Mouse (Mus musculus): ENCODE results near the gene Gfra1. TPM values are rescaled to one million over a fixed set of nuclear protein-coding genes. Genes with fewer than 3 reads are reported as not detected.
A peak's percentile ranks its signal among the peaks of the same experiment; 100 is the strongest.

The Gfra1 gene
- total and polyA plus RNA-seq, 2 experiments from 2014 or later = 32.3 to 59.8 TPM

DNA sequence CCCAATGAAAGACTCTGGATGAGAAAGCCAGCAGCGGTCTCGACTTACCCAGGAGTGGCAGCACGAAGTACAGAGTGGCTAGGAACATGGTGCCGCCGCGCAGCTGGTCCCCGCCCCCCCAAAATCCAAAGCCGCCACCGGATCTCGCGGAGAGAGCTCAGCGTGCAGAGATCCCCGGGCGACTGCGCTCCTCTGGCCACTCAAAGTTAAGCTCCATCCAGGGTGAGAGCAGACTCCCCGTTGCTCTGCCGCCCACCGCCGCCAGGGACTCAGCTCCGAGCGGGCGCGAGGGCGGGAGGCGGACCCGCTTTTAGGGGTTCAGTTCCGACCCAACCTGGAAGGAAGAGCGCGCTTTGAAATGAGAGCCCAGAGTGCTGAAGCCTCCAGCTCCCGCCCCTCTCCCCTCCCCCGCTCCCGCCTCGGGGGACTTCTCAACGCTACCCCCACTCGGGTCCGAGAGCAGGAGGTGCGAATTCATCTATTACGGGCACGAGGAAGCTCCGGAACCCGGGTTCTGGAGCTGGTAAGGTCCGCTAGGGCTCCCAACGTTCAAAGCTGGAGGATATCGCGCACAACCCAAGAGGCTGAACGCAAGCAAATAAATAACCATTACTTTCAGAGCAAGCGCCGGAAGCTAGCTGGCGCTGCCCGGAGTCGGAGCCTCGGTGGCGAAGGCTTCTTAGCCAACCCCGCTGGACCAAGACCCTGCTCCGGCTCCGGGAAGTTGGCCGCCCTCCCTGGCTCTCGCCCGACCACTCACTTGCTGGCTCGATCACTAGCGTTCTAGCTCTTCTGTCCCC is 1.2 kb downstream of the Gfra1 start:
- DNase-seq (ENCODE audit: low spot score) (peak; percentile 65), ATAC-seq (peak; percentile 48)
- H3K9ac ChIP-seq (replicated peaks; ENCODE audit: low read length) = peak overlapping the region; percentile 39; the same call in 1 of the 2 replicates
- peak overlapping the region; percentile 58 for H3K4me2 ChIP-seq (ENCODE audit: low read depth, low read length)
- H3K9me3 ChIP-seq (ENCODE audit: low read length) = no peaks in the 10 kb centered on the region
- peak overlapping the region; percentile 38 for H3K4me3 ChIP-seq (ENCODE audit: low read length)
- no peak; the same call in 1 of the 2 replicates for TF ChIP-seq CTCF (IDR thresholded peaks at IDR 0.05; ENCODE audit: low read depth)
- H3K27ac ChIP-seq = peak overlapping the region; percentile 49
- H3K36me3 ChIP-seq (ENCODE audit: insufficient read depth, low read length) = no peaks in the 10 kb centered on the region
- under 1% methylated on average over 61 of the region's 61 CpGs for WGBS
- no peaks in the 10 kb centered on the region; the same call in 1 of the 2 replicates for H3K27me3 ChIP-seq (ENCODE audit: insufficient read depth, low read length)
- H3K4me1 ChIP-seq (ENCODE audit: insufficient read depth, low read length) = 0 out of 2 replicates have a peak, but pooled peaks cover 5% of the 10 kb centered on the region

DNA sequence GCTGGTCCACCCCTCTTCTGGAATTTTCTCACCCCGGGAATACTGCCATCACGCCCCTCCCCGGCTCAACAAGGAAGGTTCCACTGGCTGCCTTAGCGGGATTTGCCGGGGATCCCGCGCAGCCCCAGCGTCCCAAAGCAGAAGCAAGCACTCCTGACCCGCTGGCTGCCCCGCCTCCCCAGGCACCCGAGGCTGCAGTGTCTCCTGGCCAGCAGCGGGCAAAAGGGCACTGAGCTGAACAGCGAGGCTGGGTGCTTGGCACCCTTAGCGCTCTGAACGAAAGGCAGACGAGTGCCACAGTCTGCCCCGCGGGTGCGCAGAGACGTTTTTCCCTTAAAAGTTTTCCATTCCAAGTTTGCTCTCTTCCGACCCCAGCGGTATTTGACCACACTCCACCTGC is 2.1 kb downstream of the Gfra1 start:
- Histone ChIP-seq H3K27ac (no peak overlapping the region), H3K36me3 (ENCODE audit: insufficient read depth, low read length) (no peaks in the 10 kb centered on the region), H3K9me3 (ENCODE audit: low read length) (no peaks in the 10 kb centered on the region), H3K4me3 (ENCODE audit: low read length) (peak overlapping the region; percentile 38), H3K4me2 (ENCODE audit: low read depth, low read length) (peak overlapping the region; percentile 58), H3K9ac (replicated peaks; ENCODE audit: low read length) (peak overlapping the region; percentile 39; the same call in 1 of the 2 replicates), H3K27me3 (ENCODE audit: insufficient read depth, low read length) (no peaks in the 10 kb centered on the region; the same call in 1 of the 2 replicates), H3K4me1 (ENCODE audit: insufficient read depth, low read length) (0 out of 2 replicates have a peak, but pooled peaks cover 5% of the 10 kb centered on the region)
- under 1% methylated on average over 22 of the region's 22 CpGs for WGBS
- DNase-seq (ENCODE audit: low spot score) (peak; percentile 8), ATAC-seq (no peak)
- TF ChIP-seq CTCF (IDR thresholded peaks at IDR 0.05; ENCODE audit: low read depth) = no peak

DNA sequence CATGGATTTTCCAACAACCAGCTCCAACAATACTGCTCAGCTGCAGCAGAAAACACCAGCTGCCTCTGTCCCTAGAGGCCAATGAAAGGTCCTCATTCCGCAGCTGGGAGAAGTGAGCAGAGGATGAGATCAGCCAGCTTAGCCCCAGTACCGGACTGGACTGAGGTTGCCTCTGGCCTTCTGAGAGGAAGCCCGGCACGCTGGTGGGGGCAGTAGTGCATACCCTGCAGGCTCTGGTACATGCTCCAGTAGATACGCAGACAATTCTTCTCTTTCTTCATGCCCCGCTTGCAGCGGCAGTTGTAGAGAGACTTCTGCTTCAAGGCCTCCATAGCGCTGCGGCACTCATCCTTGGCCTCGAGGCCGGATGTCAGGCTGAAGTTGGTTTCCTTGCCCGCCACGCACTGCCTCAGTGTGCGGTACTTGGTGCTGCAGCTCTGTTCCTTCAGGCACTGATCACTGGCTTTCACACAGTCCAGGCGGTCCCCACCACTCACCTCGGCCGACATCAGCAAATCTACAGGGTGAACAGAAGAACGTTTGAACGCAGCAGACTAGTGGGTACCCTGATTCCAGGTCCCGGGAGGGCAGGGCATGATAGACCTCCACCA is 2.7 kb downstream of the Gfra1 start:
- Histone ChIP-seq H3K36me3 (ENCODE audit: insufficient read depth, low read length) (no peaks in the 10 kb centered on the region), H3K4me2 (ENCODE audit: low read depth, low read length) (peak overlapping the region; percentile 58), H3K27ac (no peak overlapping the region), H3K4me3 (ENCODE audit: low read length) (peak overlapping the region; percentile 38), H3K9me3 (ENCODE audit: low read length) (no peaks in the 10 kb centered on the region), H3K27me3 (ENCODE audit: insufficient read depth, low read length) (no peaks in the 10 kb centered on the region; the same call in 1 of the 2 replicates), H3K4me1 (ENCODE audit: insufficient read depth, low read length) (0 out of 2 replicates have a peak, but pooled peaks cover 5% of the 10 kb centered on the region), H3K9ac (replicated peaks; ENCODE audit: low read length) (no peak overlapping the region)
- DNase-seq (ENCODE audit: low spot score) = peak; percentile 23
- WGBS = 9% methylated on average over 20 of the region's 20 CpGs
- no peak for ATAC-seq
- no peak; the same call in 1 of the 2 replicates for TF ChIP-seq CTCF (IDR thresholded peaks at IDR 0.05; ENCODE audit: low read depth)

DNA sequence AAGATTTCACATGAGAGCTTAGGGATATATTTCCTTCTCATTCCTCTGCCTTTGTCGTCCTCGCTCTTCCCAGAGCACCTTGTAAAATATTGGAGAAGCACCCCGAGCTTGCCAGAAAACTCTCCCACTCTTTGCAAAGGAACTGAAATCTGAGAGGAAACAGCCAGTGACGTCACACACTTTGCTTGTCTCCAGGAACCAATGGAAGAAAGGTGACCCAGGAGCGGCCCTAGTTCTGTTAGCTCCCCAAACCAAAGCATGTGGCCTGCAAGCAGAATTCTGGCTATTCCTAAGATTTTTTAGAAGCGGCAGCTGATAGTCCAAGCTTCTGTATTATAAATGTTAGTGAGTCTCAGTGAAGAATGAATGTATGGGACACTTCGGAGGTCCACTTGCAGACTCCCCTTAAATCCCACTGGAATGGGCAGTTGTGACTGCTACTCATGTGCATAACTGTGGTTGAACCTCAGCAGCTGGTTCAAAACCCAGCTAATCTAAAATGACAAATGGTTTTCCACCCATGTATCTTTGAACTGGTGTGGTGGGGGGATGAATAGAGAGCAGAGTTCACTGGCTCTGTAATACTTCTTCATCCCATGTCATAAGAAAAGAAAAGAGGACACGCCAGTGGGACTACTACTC is 3.4 kb downstream of the Gfra1 start:
- Histone ChIP-seq H3K9me3 (ENCODE audit: low read length) (no peaks in the 10 kb centered on the region), H3K27ac (no peak overlapping the region), H3K9ac (replicated peaks; ENCODE audit: low read length) (no peak overlapping the region), H3K36me3 (ENCODE audit: insufficient read depth, low read length) (no peaks in the 10 kb centered on the region), H3K27me3 (ENCODE audit: insufficient read depth, low read length) (no peaks in the 10 kb centered on the region; the same call in 1 of the 2 replicates), H3K4me2 (ENCODE audit: low read depth, low read length) (peak overlapping the region; percentile 58), H3K4me1 (ENCODE audit: insufficient read depth, low read length) (0 out of 2 replicates have a peak, but pooled peaks cover 5% of the 10 kb centered on the region), H3K4me3 (ENCODE audit: low read length) (no peak overlapping the region)
- 61% methylated on average over 8 of the region's 8 CpGs for WGBS
- DNase-seq (ENCODE audit: low spot score) = peak; percentile 25
- ATAC-seq = no peak
- TF ChIP-seq CTCF (IDR thresholded peaks at IDR 0.05; ENCODE audit: low read depth) = no peak

DNA sequence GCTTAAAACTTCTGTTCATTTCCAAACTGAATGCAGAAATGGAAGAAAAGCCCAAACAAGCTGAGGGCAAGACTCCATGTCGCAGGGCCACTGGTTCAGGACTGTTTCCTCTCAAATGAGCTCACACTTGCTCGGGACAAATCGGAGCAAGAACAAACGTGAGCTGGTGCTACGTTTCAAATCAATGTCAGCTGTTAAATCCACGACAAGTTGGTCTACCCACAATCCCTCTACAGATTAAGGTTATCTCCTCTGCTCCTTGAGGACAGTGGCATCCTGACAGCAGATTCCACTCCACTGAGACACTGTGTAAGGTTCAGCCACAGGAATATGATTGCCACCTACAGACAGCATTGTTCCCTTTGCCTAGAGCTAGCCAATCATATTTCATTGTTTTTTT is 4.4 kb downstream of the Gfra1 start:
- DNase-seq (ENCODE audit: low spot score) (peak; percentile 21), ATAC-seq (no peak)
- Histone ChIP-seq H3K4me1 (ENCODE audit: insufficient read depth, low read length) (0 out of 2 replicates have a peak, but pooled peaks cover 5% of the 10 kb centered on the region), H3K9me3 (ENCODE audit: low read length) (no peaks in the 10 kb centered on the region), H3K36me3 (ENCODE audit: insufficient read depth, low read length) (no peaks in the 10 kb centered on the region), H3K4me2 (ENCODE audit: low read depth, low read length) (peak overlapping the region; percentile 14; the same call in 1 of the 2 replicates), H3K27me3 (ENCODE audit: insufficient read depth, low read length) (no peaks in the 10 kb centered on the region; the same call in 1 of the 2 replicates), H3K4me3 (ENCODE audit: low read length) (no peak overlapping the region), H3K27ac (no peak overlapping the region), H3K9ac (replicated peaks; ENCODE audit: low read length) (no peak overlapping the region)
- WGBS = 49% methylated on average over 6 of the region's 6 CpGs
- TF ChIP-seq CTCF (IDR thresholded peaks at IDR 0.05; ENCODE audit: low read depth) = peak; percentile 28

DNA sequence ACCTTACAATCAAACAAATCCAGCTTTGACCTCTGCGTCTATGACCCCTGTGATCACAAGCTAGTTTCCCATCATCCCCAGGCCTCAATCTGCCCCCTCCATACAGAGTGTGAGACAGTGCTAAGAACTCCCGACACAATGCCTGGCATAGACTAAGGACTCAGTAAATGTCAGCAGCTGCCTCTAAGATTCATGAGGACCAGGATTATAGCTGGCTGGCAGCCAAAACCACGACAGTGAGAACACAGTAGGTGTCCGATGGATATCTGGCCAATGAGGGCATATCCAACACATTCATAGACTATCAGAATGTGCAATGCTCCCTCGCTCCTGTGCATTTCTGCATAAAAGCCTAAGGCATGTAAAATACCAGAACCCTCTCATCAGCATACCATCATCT is 5.0 kb downstream of the Gfra1 start:
- Histone ChIP-seq H3K27ac (no peak overlapping the region), H3K9ac (replicated peaks; ENCODE audit: low read length) (no peak overlapping the region), H3K9me3 (ENCODE audit: low read length) (no peaks in the 10 kb centered on the region), H3K4me3 (ENCODE audit: low read length) (no peak overlapping the region), H3K4me2 (ENCODE audit: low read depth, low read length) (peak overlapping the region; percentile 14; the same call in 1 of the 2 replicates), H3K36me3 (ENCODE audit: insufficient read depth, low read length) (no peaks in the 10 kb centered on the region), H3K4me1 (ENCODE audit: insufficient read depth, low read length) (0 out of 2 replicates have a peak, but pooled peaks cover 5% of the 10 kb centered on the region), H3K27me3 (ENCODE audit: insufficient read depth, low read length) (no peaks in the 10 kb centered on the region; the same call in 1 of the 2 replicates)
- DNase-seq (ENCODE audit: low spot score) (peak; percentile 65), ATAC-seq (no peak)
- TF ChIP-seq CTCF (IDR thresholded peaks at IDR 0.05; ENCODE audit: low read depth) = no peak
- WGBS = 22% methylated on average over 5 of the region's 5 CpGs
